Mouse (Mus musculus): Measurements from ENCODE around the gene Fads2.

Fads2 gene

DNA sequence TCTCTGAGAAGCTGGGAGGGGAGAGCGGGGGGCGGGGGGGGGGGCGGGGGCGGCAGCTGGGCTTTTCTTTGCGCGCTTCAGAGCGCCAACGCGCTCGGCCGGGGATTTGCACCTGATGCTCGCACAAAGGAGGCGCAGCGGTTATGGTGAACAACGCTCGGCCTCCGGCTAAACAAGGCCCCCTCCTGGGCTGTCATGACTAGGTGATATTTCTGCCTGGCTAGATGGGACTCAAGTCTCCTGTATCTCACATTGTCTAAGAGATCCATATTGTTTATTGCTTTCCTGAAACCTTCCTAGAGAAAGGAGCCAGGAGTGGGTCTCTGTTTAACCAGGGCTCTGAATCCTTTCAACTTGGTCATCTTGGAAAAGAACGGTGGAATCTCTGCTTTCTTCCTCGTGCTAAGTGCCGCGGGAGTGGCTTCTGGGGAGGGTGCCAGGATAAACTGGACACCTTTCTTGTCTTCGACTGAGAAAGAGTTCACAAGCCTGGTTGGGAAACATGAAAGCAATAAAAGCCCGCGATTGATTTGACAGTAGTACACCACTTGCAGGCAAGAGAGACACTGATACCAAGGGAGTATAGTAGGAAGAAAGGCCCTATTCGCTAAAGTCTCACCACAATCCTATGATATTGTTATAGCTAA lies 631 bp upstream of the Fads2 start:
- no peak for DNase-seq

DNA sequence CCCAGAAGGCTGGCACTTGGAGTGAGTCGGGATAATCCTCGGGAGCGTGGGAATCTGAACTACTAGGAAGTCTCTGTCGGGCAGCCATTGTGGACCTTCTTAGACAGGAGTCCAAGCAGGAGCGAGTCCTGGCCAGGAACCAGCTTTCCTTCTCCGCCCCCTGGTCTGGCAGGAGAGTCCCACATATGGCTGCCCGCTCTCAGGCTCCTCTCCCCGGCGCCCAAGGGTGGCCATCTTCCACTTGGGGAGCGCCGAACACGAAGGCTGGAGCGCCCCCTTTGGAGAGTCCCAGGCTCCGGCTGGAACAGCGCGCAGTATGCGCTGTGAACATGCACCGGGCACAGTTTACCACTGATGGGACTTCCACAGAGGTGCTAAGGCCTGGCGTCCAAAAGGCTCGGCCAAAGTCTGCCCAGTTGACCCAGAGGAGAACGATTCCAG lies 895 bp downstream of the Fads2 start:
- peak; percentile 60 for DNase-seq

GRCm38 (mm10) chr19:10097826-10098225 lies 3.7 kb downstream of the Fads2 start:
- peak; percentile 13 for DNase-seq

DNA sequence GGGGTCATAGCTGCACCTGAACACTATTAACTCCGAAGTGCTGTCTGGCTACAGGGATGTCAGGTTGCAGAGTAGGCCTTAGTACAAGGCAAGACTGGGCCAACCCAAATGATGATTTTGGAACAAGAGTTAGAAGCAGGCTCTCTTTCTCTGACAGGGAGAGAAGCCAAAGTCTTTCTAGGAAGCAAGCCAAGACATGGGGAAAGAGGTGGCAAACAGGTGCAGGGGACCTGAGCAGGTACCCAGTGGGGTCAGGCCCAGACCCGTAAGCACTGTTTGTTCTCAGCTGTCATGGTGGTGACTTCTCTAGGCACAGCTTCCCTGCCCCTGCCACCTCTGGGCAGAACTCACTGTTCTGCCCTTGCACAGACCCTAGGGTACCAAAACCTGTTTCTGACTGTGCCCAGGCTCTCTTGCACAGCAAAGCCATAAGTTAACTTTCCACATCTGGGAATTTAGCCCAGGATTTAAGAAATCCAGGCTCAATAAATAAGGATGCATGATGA lies 5.1 kb downstream of the Fads2 start:
- DNase-seq: no peak

- DNase-seq: no peak
Measured at GRCm38 (mm10) chr19:10094695-10095094, 6.9 kb downstream of the Fads2 start.

GRCm38 (mm10) chr19:10093829-10094228 lies 7.7 kb downstream of the Fads2 start:
- no peak for DNase-seq

GRCm38 (mm10) chr19:10086976-10087375 lies 14.6 kb downstream of the Fads2 start:
- no peak for DNase-seq

DNA sequence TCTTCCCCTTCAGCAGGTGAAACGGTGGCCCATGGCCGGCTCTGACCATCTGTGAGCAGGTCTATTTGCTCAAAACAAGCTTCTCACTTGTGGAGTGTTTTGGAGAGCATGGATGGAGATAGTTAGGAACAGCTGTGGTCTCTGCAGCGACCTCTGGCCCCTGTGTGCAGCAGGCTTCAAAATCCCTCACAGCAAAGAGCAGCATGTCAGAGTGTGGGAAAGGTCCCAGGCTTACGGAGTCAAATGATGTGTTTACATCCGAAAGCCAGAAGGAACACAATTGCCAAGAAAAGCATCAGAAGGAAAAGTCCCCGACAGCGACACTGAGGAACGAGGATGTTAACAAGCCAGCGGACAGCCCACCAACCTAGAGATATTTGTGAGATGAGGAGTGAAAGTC lies 16.1 kb downstream of the Fads2 start:
- no peak for DNase-seq

GRCm38 (mm10) chr19:10082105-10082504 lies 19.4 kb downstream of the Fads2 start:
- DNase-seq: no peak

GRCm38 (mm10) chr19:10080384-10080783 lies 21.2 kb downstream of the Fads2 start:
- no peak for DNase-seq

DNA sequence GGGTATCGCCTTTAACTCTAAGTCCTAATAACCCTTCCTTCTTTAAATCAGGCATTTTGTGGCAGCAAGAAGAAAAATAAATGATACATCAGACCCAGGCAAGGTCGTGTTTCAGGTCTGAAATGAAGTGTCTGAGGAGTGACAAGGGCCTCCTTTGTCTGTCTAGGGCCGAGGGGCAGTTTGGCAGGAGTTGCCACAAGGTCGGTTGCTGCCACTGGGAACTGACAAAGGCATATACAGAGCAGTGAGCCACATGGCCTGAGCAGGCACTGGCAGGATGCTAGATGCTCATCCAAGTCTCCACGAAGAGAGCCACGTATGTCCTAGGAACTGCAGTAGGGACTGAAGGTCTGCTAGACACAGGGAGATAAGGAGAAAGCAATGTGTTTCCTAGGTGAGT lies 23.2 kb downstream of the Fads2 start:
- no peak for DNase-seq

DNA sequence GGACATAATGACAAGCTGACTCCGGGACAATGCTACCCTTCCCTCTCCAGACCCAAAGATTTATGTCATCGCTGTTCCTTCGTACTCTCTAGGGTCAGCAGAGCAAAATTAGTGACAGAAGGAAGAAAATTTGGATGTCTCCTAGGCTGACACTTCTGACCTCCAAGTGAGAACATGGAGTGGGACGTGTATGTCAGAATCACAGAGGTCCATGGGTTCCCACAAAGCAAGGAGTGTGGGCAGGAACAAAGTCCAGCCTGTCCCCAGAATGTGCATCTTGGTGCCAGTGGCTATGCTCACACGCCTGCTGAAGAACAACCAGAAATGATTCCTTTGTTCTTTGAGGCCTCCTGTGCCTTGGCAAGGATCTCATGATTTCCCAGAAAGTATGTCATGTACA lies 28.4 kb downstream of the Fads2 start:
- DNase-seq: no peak

DNA sequence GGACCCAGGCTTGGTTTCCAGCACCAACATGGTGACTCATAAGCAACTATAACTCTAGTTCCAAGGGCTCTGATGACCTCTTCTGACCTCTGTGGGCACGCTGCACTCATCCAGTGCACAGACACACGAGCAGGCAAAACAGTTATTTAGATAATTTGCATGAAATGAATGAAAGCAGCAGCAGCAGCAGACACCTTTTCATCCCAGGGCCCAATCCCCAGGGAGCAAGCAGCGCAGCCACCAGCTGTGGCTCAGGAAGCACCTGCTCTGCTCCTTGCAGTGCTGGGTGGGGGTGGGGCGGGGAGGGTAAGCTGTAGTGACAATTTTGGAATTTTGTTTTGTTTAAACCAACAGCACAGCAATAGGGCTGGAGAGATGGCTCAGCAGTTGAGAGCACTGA lies 29.7 kb downstream of the Fads2 start:
- DNase-seq: no peak

DNA sequence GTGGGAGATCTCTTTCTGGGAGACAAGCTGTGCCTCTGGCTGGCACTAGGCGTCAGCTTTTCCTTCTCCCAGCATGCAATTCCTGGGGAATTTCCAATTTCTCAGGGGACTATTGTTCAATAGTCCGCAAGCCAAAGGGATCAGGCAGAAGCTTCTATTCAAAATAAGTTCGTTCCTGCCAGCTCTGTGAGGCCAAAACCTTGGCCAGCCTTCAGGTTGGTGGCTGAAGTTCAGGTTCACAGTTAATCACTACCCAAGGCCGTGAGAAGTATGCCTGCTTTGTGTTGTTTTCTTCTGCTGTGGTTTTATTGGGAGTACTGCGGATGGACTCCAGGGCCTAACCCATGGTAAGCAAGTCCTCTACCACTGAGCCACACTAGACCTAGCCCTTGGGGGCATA lies 30.4 kb downstream of the Fads2 start:
- peak; percentile 31 for DNase-seq

DNA sequence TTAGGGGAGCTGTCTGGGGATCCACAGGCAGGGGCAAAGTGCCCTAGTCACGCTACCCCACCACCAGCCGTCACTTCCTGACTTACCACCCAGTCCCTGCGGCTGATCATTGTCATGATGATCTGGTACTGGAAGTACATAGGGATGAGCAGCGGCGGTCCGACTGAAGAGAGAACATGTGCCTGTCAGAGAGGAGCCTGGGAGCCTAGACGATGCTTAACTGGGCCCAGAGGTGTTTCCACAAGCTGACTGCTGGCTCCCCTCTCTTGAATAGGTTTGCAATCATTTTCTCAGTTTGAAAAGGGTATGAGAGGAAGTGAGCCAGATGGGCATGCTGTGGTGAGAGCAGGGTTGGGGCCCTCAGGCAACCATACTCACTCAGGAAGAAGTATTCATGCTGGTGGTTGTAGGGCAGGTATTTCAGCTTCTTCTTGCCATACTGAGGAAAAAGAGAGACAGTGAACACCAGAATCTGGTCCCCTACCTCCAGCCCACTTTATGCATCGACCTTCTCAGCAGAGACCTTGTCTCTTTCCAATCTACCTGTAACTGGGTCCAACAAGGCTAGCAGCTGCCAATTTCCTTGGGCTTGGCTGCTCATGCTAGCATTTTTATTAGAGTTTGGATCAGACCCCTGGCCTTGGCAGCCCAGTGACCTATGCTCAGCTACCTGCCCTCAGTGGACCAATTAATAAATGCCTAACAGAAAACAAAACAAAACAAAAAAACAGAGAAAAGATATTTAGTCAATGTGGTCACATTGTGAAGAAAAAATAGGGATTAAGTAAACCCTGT lies 31.2 kb downstream of the Fads2 start:
- no peak for DNase-seq

GRCm38 (mm10) chr19:10067701-10068100 lies 33.8 kb downstream of the Fads2 start:
- peak; percentile 20 for DNase-seq

DNA sequence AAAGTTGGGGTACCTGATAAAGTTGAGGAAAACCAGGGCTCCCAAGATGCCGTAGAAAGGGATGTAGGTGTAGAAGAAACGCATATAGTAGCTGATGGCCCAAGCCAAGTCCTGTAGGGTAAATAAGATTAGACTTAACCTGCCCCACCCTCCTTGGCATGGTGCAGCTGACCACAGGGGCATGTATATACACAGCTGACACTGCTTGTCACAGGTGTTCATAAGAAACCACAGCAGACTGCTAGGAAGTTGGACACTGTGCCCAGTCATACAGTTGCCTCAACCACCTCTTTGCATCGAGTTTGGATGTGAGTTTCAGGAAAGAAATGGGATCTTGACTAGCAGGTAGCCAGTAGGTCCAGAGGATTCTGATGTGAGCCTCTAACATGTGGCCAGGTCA lies 35.0 kb downstream of the Fads2 start:
- no peak for DNase-seq

DNA sequence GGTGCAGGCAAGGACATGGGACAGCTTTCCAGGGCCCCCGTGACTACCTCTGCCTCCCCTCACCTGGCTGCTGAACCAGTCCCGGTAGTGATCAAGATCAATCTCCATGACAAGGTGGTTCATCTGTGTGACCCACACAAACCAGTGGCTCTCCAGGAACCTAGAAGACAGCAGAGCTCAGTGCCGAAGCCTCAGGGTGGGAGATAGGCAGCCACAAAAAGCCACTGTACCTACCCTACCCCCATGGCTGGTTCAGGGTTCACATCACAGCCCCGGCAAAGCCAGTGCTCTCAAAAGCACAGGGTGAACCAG lies 35.4 kb downstream of the Fads2 start:
- DNase-seq: no peak

GRCm38 (mm10) chr19:10065465-10066188 lies 35.9 kb downstream of the Fads2 start:
- no peak for DNase-seq

DNA sequence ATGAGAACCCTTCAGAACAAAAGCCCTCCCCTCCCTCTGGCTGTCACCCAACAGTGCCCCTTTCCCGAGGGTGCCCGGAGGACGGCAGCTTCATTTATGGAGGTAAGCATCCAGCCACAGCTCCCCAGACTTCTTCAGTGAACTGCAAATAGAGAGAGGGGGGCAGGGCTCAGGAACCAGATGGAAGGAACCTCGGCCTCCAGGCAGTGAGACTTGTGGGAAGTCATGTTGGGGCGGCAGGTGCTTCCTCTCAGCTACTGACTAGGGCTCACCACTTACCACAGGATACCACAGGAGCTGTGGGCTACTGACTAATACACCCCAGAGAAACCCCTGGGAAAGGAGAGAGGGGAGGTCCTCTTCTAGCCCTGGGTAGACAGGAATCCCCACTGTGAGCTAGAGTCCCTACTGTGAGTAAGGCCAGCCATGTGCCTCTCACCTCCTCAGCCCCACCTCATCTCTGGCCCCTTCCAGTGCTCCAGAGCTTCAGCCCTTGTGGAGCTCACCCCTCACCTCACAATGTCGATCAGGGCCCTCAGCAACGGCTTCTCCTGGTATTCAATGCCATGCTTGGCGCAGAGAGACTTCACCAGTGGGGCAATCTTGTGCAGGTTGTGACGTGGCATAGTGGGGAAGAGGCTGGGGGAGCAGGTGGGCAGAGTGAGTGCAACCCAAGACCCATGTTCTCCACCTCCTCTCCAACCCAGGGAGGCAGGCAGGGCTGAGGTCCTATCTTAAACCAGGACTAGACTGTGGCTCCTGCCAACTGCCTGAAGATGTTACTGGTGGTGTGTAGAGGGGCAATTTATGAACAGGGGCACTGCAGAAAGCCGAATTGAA lies 37.2 kb downstream of the Fads2 start:
- DNase-seq: peak; percentile 24

GRCm38 (mm10) chr19:10062862-10063261 lies 38.7 kb downstream of the Fads2 start:
- no peak for DNase-seq

DNA sequence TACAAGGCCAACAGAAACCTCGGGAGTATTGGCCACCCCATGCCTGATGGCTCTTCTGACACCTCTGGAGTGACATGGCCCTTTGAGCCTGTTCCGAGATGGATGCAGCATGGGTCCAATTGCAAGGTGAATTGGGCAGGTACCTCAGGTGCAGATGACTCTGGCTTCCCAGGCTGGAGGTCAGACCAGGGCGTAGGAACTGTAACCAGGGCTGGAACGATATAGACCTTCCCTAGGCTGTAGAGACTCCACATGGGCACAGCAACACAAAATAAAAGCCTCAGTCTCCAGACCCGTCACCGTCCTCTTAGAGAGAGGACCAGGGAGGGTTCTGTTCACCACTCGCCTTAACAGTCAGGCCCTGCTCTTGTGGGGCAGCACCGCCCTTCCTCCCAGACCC lies 39.3 kb downstream of the Fads2 start:
- DNase-seq: no peak

DNA sequence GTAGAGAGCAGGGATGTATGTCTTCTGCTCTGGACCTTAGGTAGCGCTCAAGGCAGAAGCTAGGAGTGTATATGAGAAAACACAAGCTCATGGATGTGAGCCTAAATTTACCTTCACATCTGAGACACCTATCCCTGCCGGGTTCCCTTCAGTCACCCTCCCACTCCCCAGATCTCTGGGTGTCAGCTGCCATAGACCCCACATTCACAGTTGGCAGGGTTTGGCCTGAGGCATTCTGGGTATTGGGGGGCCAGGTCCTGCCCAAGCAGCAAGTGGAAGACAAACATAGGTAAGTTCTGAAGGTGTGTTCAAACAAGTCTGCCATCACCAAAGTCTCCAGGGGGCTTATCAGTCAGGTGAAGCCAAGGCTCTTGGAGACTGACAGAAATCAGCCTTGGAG lies 39.9 kb downstream of the Fads2 start:
- DNase-seq: no peak

All from right cerebral cortex, adult 18-20 months (tissue).